Mouse (Mus musculus) common myeloid progenitor, adult 5-6 weeks (primary cell): ENCODE results near the gene Cpsf7. TPM values are rescaled to one million over a fixed set of nuclear protein-coding genes. Genes with fewer than 3 reads are reported as not detected.

ENCODE experiments used
- ATAC-seq: replicated peaks from 2 replicates; pipeline ENCODE4 v1.8.0; 2016; ENCODE audit warnings: low read depth, mild to moderate bottlenecking, moderate TSS enrichment, inconsistent platforms; ENCODE audit not compliant: poor library complexity, severe bottlenecking
- total RNA-seq: library from RNA; stranded (forward); fragments of 200-1000, 187-1606 nt; gene quantifications from 2 replicates; pipeline ENCODE4 v1.2.3, GENCODE M21; 2017

The Cpsf7 gene
- total RNA-seq = 34.4 and 42.1 TPM in 2 replicates

DNA sequence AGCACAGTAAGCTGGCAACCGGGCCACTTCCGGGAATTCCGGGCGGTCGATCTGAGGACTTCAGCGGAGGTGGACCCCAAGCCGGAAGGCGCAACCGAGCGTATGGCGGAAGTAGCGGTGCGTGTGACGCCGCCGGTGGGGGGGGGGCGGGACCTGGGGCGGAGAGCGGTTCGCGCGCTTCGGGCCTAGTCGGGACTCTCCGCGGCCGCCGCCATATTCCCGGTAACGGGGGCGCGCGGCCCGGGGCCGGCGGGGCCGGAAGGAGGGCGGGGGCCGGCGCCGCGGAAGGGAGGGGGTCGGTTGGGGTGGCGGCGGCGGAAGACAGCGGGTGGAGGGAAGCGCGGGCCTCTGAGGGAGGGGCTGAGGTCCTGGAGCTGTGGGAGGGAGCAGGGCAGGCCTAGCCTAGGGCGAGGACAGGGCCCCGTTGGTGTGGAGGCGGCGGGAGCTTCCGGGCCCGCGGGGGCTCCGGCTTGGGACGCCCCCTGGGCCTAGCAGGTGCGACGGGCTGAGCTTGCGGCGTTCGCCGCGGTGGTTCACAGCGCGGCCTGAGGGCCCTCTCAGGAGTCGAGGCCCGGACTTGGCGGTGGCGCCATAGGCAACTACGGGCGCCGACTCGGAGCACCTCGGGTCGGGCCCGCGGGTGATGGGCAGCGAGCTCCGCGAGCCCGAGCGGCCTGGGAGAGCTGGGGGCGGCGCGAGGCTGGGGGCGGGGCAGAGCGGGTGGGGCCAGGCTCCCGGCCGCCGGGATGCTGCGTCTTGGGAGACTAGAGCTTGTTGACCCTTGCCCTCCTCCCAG is at the start of gene Cpsf7:
Cpsf7 (plus strand) TSS at position 161 of the 796 bp plus-strand sequence.
- ATAC-seq = peak; percentile 88

- ATAC-seq = no peak
These were observed 45.5 kb upstream of the Cpsf7 start for GRCm38 (mm10) chr19:10479541-10479940.

GRCm38 (mm10) chr19:10482703-10483102 is 42.4 kb upstream of the Cpsf7 start, which contains the start of gene Ppp1r32:
Gene Ppp1r32 (minus strand): TSS chr19:10482928.
- no peak for ATAC-seq

GRCm38 (mm10) chr19:10486264-10486738 is 38.8 kb upstream of the Cpsf7 start:
- peak; percentile 89 for ATAC-seq

- no peak for ATAC-seq
These were observed 29.4 kb upstream of the Cpsf7 start for GRCm38 (mm10) chr19:10495670-10496069.

GRCm38 (mm10) chr19:10496976-10497375 is 28.1 kb upstream of the Cpsf7 start:
- no peak for ATAC-seq

DNA sequence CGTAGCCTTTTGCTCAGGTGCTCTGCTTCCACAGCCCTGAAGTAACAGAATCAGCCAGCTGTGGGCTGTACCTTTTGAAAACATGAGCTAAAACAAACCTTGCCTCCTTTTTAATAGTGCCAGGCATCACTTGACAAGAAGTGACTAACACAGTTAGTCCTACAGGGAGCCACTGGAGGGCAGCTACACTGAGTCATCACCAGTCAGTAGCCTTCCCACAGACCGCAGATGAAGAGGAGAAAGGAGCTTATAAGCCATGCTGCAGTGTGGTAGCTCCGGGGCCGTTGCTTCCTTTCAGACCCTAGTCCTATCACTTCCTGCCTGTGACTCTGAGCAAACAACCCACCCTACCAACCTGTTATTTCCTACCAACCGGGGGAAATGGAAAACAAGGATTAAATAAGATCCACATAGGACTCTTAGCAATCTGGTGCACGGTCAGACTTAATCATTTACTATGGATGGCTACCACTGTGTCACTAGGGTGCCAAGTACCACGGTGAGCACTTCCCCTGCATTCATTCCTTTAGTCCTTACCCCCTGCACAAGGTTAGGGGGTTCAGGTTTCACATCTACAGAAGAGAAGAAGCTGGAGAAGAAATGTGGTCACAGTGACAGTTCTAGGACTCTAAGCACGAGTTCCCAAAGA is 27.4 kb upstream of the Cpsf7 start:
- peak; percentile 92 for ATAC-seq

DNA sequence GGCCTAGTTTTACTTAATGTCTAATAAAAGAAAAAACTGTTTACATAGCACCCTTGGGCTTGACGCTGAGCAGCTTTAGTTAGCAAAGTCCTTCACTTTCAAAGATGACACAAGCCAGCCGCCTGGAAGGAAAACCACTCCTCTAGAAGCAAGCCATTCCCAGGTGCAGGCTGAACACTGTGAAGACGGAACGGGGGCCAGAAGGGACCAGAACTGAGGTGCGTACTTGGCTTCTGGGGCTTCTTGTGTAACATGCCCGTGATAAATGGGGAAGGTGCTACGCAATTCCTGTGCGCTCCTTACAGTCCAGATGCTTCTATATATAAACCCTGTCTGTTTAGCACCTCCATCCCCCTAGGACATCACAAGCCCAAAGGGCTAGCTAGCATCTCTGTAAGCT is 24.5 kb upstream of the Cpsf7 start:
- ATAC-seq = no peak

DNA sequence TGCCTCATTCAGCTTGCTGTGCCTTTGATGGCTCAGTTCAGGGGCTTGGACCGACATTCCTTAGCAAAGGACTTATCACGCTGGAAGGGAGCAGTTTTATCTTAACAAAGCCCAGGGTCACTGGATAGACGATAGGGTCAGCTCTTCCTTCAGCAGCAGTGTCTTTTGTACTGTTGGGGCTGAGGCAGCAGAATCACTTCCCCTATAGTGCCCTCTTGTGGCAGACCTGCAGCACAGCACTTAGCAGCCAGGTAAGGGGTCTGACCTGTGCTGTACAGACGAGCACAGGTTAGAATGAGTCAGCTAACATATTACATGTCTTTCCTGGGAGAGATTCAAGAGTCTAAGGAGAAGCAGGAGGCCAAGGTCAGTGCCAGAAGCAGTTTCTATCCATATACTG is 22.5 kb upstream of the Cpsf7 start:
- peak; percentile 59; the same call in 1 of the 2 replicates for ATAC-seq

DNA sequence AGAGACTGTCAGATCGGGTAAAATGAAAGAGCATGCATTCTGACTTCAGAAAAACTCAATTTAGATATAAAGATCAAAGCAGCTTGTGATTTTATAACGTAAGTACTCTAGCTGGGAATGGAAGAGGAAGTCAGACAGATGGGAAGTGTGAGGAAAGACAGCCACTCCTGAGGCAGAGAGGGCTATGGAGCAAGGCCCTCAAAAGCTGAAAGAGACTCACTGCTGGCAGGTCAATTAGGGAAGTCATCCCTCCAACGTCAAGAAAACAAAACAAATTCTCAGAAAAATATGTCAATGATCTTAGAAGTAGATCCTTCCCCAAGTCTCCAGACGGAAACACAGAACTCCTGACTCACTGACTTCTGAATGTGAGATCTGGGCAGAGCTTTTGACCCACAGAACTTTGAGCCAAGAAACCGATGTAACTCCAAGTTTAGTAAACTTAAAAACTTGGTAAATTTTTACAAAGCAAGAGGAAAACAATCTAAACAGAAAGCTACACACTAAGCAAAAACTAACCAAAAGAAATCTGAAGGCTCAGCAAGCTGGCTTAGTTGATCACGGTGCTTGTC is 14.2 kb upstream of the Cpsf7 start:
- ATAC-seq = no peak

- ATAC-seq = peak; percentile 33; the same call in 1 of the 2 replicates
These were observed 4.7 kb upstream of the Cpsf7 start for GRCm38 (mm10) chr19:10520355-10520754.

DNA sequence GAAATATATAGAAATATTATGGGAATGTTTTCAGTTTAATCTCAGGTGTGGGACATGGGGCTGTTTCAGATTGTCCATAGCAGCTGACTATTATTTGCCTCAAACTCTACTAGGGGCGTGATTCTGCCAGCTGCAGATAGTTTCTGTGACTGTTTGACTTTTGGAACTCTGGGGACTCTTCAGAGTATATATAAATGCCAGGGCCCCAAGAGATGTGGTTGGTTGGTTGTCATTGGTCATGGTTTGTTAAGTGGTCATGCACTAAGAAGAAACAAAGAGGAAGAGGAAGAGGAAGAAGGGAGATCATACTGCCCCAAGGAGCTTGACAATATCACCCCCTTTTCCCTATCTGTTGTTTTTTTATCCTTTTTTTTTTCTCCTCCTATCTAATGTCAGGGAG is 3.1 kb upstream of the Cpsf7 start:
- ATAC-seq = no peak

GRCm38 (mm10) chr19:10523483-10524080 is 1.5 kb upstream of the Cpsf7 start:
- ATAC-seq = no peak

DNA sequence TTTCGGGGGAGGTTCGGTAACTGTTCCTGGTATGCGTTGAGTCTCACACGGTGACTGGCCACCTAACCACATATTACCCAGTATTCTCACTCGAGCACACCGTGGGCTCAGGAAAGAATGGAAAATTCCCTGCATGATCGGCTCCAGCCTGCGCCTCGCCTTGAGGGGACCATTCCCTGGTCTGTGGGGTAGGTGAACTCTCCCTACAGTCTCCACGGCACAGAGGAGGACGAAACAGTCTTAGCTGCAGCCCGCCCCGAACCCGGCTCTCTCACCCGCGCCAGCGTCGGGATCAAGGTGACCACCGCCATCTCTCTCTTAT is 321 bp upstream of the Cpsf7 start:
- no peak for ATAC-seq

DNA sequence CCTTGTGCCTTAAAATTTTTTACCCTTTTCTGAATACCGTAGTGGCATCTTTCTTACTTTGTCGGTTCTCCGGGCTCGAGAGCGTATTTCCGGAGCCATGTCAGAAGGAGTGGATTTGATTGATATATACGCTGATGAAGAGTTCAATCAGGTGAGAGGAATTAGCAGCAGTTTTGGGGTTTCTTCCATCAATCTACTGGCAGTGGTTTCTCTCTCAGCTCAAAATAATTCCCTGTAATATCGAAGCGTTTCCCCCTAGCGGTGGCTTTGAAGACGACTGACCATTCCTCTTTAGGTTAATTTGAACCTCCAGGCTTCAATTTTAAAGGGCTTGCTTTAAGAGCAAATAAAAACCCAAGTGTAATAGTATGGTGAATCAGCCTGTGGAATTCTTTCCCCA is 844 bp downstream of the Cpsf7 start, which contains the start of gene Sdhaf2:
Sdhaf2 (minus strand) TSS at position 233 of the 400 bp plus-strand sequence.
- 0 out of 2 replicates have a peak, but pooled peaks have one; percentile 46 for ATAC-seq

DNA sequence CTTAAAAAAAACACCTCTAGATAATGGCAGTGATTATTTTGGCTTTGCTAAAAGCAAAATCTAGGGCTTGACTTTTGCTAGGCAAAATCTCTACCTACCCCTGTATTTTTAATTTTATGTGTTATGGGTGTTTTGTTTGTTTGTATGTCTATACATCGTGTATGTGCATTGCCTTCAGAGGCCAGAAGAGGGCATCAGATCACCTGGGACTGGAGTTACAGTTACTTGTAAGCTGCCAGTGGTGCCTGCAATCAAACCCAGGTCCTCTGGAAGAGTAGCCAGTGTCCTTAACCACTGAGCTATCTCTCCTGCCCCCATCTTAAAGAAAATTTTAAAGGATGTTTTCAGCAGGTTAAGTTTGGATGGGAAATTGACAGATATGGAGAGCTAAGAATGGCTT is 5.0 kb downstream of the Cpsf7 start:
- ATAC-seq = no peak

DNA sequence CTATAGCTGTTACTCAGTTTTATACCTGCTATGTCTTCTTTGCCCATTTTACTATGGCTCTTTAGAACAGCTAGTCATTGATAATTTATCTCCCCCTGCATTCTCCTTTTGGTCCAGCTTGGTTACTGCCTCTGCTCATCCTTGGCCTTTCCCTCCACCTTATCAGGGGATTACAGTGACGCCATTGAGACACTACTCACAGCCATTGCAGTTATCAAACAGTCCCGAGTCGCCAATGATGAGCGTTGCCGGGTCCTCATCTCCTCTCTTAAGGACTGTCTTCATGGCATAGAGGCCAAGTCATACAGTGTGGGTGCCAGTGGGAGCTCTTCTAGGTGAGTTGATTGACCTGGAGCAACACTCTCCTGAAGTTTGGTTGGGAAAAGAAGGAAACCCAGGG is 14.4 kb downstream of the Cpsf7 start:
- no peak for ATAC-seq

- ATAC-seq = peak; percentile 97
These were observed 30.8 kb downstream of the Cpsf7 start, which contains the start of gene Tmem216 for GRCm38 (mm10) chr19:10555624-10556510. Gene Tmem216 (minus strand): TSS chr19:10556238.

DNA sequence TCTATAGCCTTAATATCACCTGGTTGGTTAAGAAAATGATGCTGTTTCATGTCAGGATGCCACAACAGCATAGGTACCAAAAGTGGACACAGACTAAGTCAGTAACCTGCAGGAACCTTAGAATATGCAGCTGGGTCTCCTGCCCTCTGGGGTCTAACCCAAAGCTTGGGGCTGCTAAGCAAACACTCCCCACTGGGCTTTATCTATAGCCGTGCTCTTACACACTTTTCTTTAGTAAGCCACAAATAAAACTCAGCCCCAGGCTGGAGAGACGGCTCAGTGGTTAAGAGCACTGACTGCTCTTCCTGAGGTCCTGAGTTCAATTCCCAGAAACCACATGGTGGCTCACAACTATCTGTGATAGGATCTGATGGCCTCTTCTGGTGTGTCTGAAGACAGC is 31.9 kb downstream of the Cpsf7 start:
- no peak for ATAC-seq

DNA sequence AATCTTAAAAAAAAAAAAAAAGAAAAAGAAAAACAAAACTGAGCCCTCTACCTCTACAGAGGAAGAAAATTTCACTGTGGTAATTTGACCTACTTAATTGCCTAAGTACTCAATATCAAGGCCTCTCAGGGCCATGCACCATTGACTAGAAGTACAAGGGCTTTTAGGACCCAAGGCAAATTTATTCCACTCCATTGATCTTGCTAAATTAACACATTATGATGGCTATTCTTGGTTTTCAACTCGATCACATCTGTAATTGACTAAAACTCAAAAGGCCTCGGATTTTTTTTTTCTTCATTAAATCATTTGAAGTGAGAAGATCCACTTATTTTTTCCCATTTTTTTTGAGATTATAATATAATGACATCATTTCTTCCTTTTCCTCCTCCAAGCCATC is 32.4 kb downstream of the Cpsf7 start:
- ATAC-seq = no peak
